Comparison of ENCODE assay signal across 16 mouse cellular contexts in genomic region chr6:82885909-82886308, GRCm38 (mm10). TPM values are rescaled to one million over a fixed set of nuclear protein-coding genes. Genes with fewer than 3 reads are reported as not detected.
"Had no signal": no experiment of that assay in that cellular context is flagged by ENCODE, and none has a peak within 500 bp of the region (broad histone marks: within the 10 kb centered on the region; RNA-seq: fewer than 3 reads in every experiment).

No protein-coding gene starts in this region.

- H3K4me1 ChIP-seq: hindbrain, embryonic 13.5 days; hindbrain, embryonic 15.5 days; liver, embryonic 12.5 days had no signal

- H3K4me3 ChIP-seq: heart, embryonic 13.5 days; heart, embryonic 15.5 days; hindbrain, embryonic 13.5 days; hindbrain, embryonic 15.5 days; limb, embryonic 13.5 days; limb, embryonic 15.5 days; liver, embryonic 12.5 days had no signal

- DNase-seq: kidney, adult 18-20 months; kidney, adult 8-10 months; kidney, postnatal 14 days; layer of hippocampus, adult 9-11 months; layer of hippocampus, postnatal 36 days had no signal

- H3K36me3 ChIP-seq: heart, embryonic 13.5 days; heart, embryonic 15.5 days; hindbrain, embryonic 13.5 days; hindbrain, embryonic 15.5 days; limb, embryonic 13.5 days; limb, embryonic 15.5 days; liver, embryonic 12.5 days had no signal

- H3K9ac ChIP-seq: heart, embryonic 13.5 days; heart, embryonic 15.5 days; hindbrain, embryonic 13.5 days; hindbrain, embryonic 15.5 days; limb, embryonic 13.5 days; limb, embryonic 15.5 days; liver, embryonic 12.5 days; liver, embryonic 14.5 days had no signal

- H3K9me3 ChIP-seq: heart, embryonic 15.5 days; hindbrain, embryonic 13.5 days; hindbrain, embryonic 15.5 days; limb, embryonic 13.5 days; limb, embryonic 15.5 days; liver, embryonic 12.5 days had no signal

- H3K27ac ChIP-seq: hindbrain, embryonic 13.5 days; hindbrain, embryonic 15.5 days; hindbrain, postnatal 0 days; limb, embryonic 13.5 days; limb, embryonic 15.5 days; liver, embryonic 12.5 days; liver, embryonic 14.5 days had no signal

- ATAC-seq: intestine, embryonic 16.5 days; liver, embryonic 12.5 days had no signal

- H3K27me3 ChIP-seq: heart, embryonic 13.5 days; heart, embryonic 15.5 days; hindbrain, embryonic 13.5 days; hindbrain, embryonic 15.5 days; limb, embryonic 13.5 days; limb, embryonic 15.5 days had no signal

RNA-seq across cellular contexts. Expression of gene Sema4f, which starts 53.7 kb away (rescaled TPM):
- total RNA-seq: liver, adult 2 months had no signal
